Mouse (Mus musculus): ENCODE measurements around the gene Tcp11l1.
A peak's percentile ranks its signal among the peaks of the same experiment; 100 is the strongest.

The Tcp11l1 gene

GRCm38 (mm10) chr2:104711585-104712485 lies at the start of gene Tcp11l1:
Tcp11l1 (minus strand) TSS chr2:104712169.
- peak; percentile 31 for DNase-seq

- DNase-seq, result peak; percentile 29
These were observed 38.6 kb upstream of the Tcp11l1 start for GRCm38 (mm10) chr2:104750611-104751010.

GRCm38 (mm10) chr2:104748652-104749183 lies 36.7 kb upstream of the Tcp11l1 start:
- no peak for DNase-seq

GRCm38 (mm10) chr2:104746251-104746650 lies 34.3 kb upstream of the Tcp11l1 start:
- DNase-seq, result no peak

- DNase-seq, result no peak
These were observed 32.0 kb upstream of the Tcp11l1 start for GRCm38 (mm10) chr2:104743971-104744370.

- DNase-seq, result no peak
These were observed 31.2 kb upstream of the Tcp11l1 start for GRCm38 (mm10) chr2:104743160-104743559.

- peak; percentile 92 for DNase-seq
These were observed 30.7 kb upstream of the Tcp11l1 start, which contains the start of gene Depdc7 for GRCm38 (mm10) chr2:104742741-104743064. Depdc7 (minus strand) TSS chr2:104742878.

GRCm38 (mm10) chr2:104741896-104742740 lies 30.1 kb upstream of the Tcp11l1 start:
- DNase-seq, result no peak

- DNase-seq, result no peak
These were observed 29.2 kb upstream of the Tcp11l1 start for GRCm38 (mm10) chr2:104741015-104741758.

GRCm38 (mm10) chr2:104740248-104740949 lies 28.4 kb upstream of the Tcp11l1 start:
- no peak for DNase-seq

- DNase-seq, result no peak
These were observed 27.7 kb upstream of the Tcp11l1 start for GRCm38 (mm10) chr2:104739691-104740090.

GRCm38 (mm10) chr2:104736241-104736640 lies 24.3 kb upstream of the Tcp11l1 start:
- no peak for DNase-seq

GRCm38 (mm10) chr2:104732562-104733256 lies 20.7 kb upstream of the Tcp11l1 start:
- DNase-seq, result no peak

GRCm38 (mm10) chr2:104732033-104732444 lies 20.1 kb upstream of the Tcp11l1 start:
- DNase-seq, result no peak

- DNase-seq, result no peak
These were observed 15.4 kb upstream of the Tcp11l1 start for GRCm38 (mm10) chr2:104727369-104727768.

GRCm38 (mm10) chr2:104722021-104722420 lies 10.1 kb upstream of the Tcp11l1 start:
- no peak for DNase-seq

- DNase-seq, result no peak
These were observed 5.9 kb upstream of the Tcp11l1 start for GRCm38 (mm10) chr2:104717827-104718226.

- DNase-seq, result no peak
These were observed 5.3 kb upstream of the Tcp11l1 start for GRCm38 (mm10) chr2:104717231-104717735.

GRCm38 (mm10) chr2:104716279-104716678 lies 4.3 kb upstream of the Tcp11l1 start, which contains the start of gene Pin1rt1:
Pin1rt1 (minus strand) TSS chr2:104716379.
- no peak for DNase-seq

GRCm38 (mm10) chr2:104714254-104714691 lies 2.3 kb upstream of the Tcp11l1 start:
- DNase-seq, result no peak

GRCm38 (mm10) chr2:104712486-104712809 lies 479 bp upstream of the Tcp11l1 start:
- DNase-seq, result no peak

Data from thymus, postnatal 14 days (tissue).